Mouse (Mus musculus) CH12.LX (cell line): Measurements from ENCODE around the gene Adi1. TPM values are rescaled to one million over a fixed set of nuclear protein-coding genes. Genes with fewer than 3 reads are reported as not detected.

Source experiments
- DNase-seq: peaks from one replicate; pipeline ENCODE4 v3.0.0-alpha.2; 2013; ENCODE audit errors: extremely low read depth
- H3K27ac ChIP-seq: 2 replicates; pipeline ENCODE4 v1.5.1; 2012; ENCODE audit warnings: low read depth, mild to moderate bottlenecking, control low read depth, moderate library complexity; ENCODE audit not compliant: insufficient read depth
- H3K27me3 ChIP-seq: replicated peaks from 2 replicates; pipeline ENCODE3; 2012; ENCODE audit warnings: inconsistent platforms
- H3K36me3 ChIP-seq, 2 experiments: replicated peaks in 1 of 2; 2 replicates each; pipeline versions ENCODE3 to v1.6.1; 2012; ENCODE audit warnings: inconsistent platforms in 1 of 2, low read length in 1 of 2, mild to moderate bottlenecking in 1 of 2, mixed read lengths in 1 of 2, moderate library complexity in 1 of 2; ENCODE audit not compliant: control insufficient read depth in 1 of 2, insufficient read depth in 1 of 2
- H3K4me1 ChIP-seq, 2 experiments: 2 replicates each; pipeline ENCODE4 v1.6.1; 2012; ENCODE audit warnings: inconsistent platforms in 1 of 2, moderate library complexity in 1 of 2; ENCODE audit not compliant: insufficient read depth in 2 of 2, control insufficient read depth in 1 of 2
- H3K4me2 ChIP-seq: 2 replicates; pipeline ENCODE4 v1.6.1; 2012; ENCODE audit warnings: low read depth, mild to moderate bottlenecking, control low read depth; ENCODE audit not compliant: poor library complexity, insufficient read depth, severe bottlenecking
- H3K4me3 ChIP-seq, 3 experiments: fragments of 150-350 bp in 1 of 3; sonication (generic) in 1 of 3; replicated peaks in 1 of 3; 2 replicates each; pipeline versions ENCODE3 to v1.5.1; 2011 to 2012; ENCODE audit warnings: low read depth in 2 of 3, low read length in 2 of 3, mild to moderate bottlenecking in 2 of 3, moderate library complexity in 2 of 3, control low read depth in 1 of 3, improper control_type of control experiment in 1 of 3, inconsistent platforms in 1 of 3, mixed read lengths in 1 of 3; ENCODE audit not compliant: poor library complexity in 1 of 3
- H3K79me2 ChIP-seq: replicated peaks from 2 replicates; pipeline ENCODE4 v1.6.1; 2012; ENCODE audit warnings: mild to moderate bottlenecking, moderate library complexity; ENCODE audit not compliant: control insufficient read depth, poor library complexity, insufficient read depth, severe bottlenecking; ENCODE audit errors: extremely low read depth
- H3K9ac ChIP-seq: 2 replicates; pipeline ENCODE4 v1.6.1; 2012; ENCODE audit warnings: low read depth, mild to moderate bottlenecking, control low read depth, moderate library complexity; ENCODE audit not compliant: insufficient read depth
- H3K9me3 ChIP-seq: replicated peaks from 2 replicates; pipeline ENCODE3; 2012; ENCODE audit warnings: low read length, inconsistent platforms, mixed read lengths
- BHLHE40 ChIP-seq: IDR thresholded peaks from 2 replicates; pipeline ENCODE4 v1.6.1; 2011; ENCODE audit warnings: mild to moderate bottlenecking, low read depth, low read length, improper control_type of control experiment
- CHD1 ChIP-seq: IDR thresholded peaks from 2 replicates; pipeline ENCODE4 v1.6.1; 2012; ENCODE audit warnings: low read depth, low read length, improper control_type of control experiment, inconsistent platforms
- CHD2 ChIP-seq: IDR thresholded peaks from 2 replicates; pipeline ENCODE4 v1.6.1; 2011; ENCODE audit warnings: low read length, improper control_type of control experiment
- CTCF ChIP-seq, 2 experiments: IDR thresholded peaks in 1 of 2; conservative IDR thresholded peaks in 1 of 2; 2 replicates each; pipeline ENCODE4 v1.5.1; 2011 to 2012; ENCODE audit warnings: low read depth in 2 of 2, low read length in 2 of 2, improper control_type of control experiment in 1 of 2, inconsistent platforms in 1 of 2, mild to moderate bottlenecking in 1 of 2, moderate library complexity in 1 of 2
- E2F4 ChIP-seq: IDR thresholded peaks from 2 replicates; pipeline ENCODE4 v1.6.1; 2011; ENCODE audit warnings: low read depth, low read length, improper control_type of control experiment; ENCODE audit not compliant: insufficient replicate concordance
- ELF1 ChIP-seq: IDR thresholded peaks from 2 replicates; pipeline ENCODE4 v1.6.1; 2014; ENCODE audit warnings: low read depth, mild to moderate bottlenecking, inconsistent platforms, low read length, improper control_type of control experiment
- EP300 ChIP-seq: IDR thresholded peaks from 2 replicates; pipeline ENCODE4 v1.6.1; 2011; ENCODE audit warnings: low read length, improper control_type of control experiment
- ETS1 ChIP-seq: conservative IDR thresholded peaks from 2 replicates; pipeline ENCODE4 v1.6.1; 2012; ENCODE audit warnings: low read depth, mild to moderate bottlenecking, inconsistent platforms, low read length, improper control_type of control experiment, moderate library complexity
- GABPA ChIP-seq: IDR thresholded peaks from 2 replicates; pipeline ENCODE4 v1.6.1; 2012; ENCODE audit warnings: low read depth, low read length, improper control_type of control experiment, inconsistent platforms; ENCODE audit not compliant: insufficient replicate concordance
- HCFC1 ChIP-seq: IDR thresholded peaks from 2 replicates; pipeline ENCODE4 v1.6.1; 2012; ENCODE audit warnings: low read depth, mild to moderate bottlenecking, inconsistent platforms, low read length, improper control_type of control experiment
- IRF4 ChIP-seq: IDR thresholded peaks from 2 replicates; pipeline ENCODE4 v1.6.1; 2014; ENCODE audit warnings: low read depth, mild to moderate bottlenecking, inconsistent platforms, low read length, improper control_type of control experiment
- JUN ChIP-seq: IDR thresholded peaks from 2 replicates; pipeline ENCODE4 v1.6.1; 2011; ENCODE audit warnings: low read depth, mild to moderate bottlenecking, low read length, improper control_type of control experiment, moderate library complexity; ENCODE audit not compliant: insufficient read depth
- JUND ChIP-seq: conservative IDR thresholded peaks from 2 replicates; pipeline ENCODE4 v1.6.1; 2011; ENCODE audit warnings: low read depth, low read length, improper control_type of control experiment
- KAT2A ChIP-seq: IDR thresholded peaks from 2 replicates; pipeline ENCODE4 v1.6.1; 2012; ENCODE audit warnings: low read length, improper control_type of control experiment, inconsistent platforms; ENCODE audit not compliant: insufficient replicate concordance
- MAFK ChIP-seq: IDR thresholded peaks from 2 replicates; pipeline ENCODE4 v1.6.1; 2011; ENCODE audit warnings: low read length, improper control_type of control experiment; ENCODE audit not compliant: insufficient replicate concordance
- MAX ChIP-seq: IDR thresholded peaks from 2 replicates; pipeline ENCODE4 v1.6.1; 2011; ENCODE audit warnings: low read length, improper control_type of control experiment
- MAZ ChIP-seq: IDR thresholded peaks from 2 replicates; pipeline ENCODE4 v1.6.1; 2012; ENCODE audit warnings: low read depth, mild to moderate bottlenecking, inconsistent platforms, low read length, improper control_type of control experiment, moderate library complexity
- MEF2A ChIP-seq: IDR thresholded peaks from 2 replicates; pipeline ENCODE4 v1.6.1; 2014; ENCODE audit warnings: low read depth, mild to moderate bottlenecking, inconsistent platforms, low read length, improper control_type of control experiment, borderline replicate concordance
- MXI1 ChIP-seq: IDR thresholded peaks from 2 replicates; pipeline ENCODE4 v1.6.1; 2011; ENCODE audit warnings: mild to moderate bottlenecking, low read depth, low read length, improper control_type of control experiment
- MYC ChIP-seq: IDR thresholded peaks from 2 replicates; pipeline ENCODE4 v1.6.1; 2011; ENCODE audit warnings: low read depth, mild to moderate bottlenecking, improper control_type of control experiment, low read length
- NELFE ChIP-seq: IDR thresholded peaks from 2 replicates; pipeline ENCODE4 v1.6.1; 2011; ENCODE audit warnings: low read depth, low read length, improper control_type of control experiment
- NRF1 ChIP-seq: IDR thresholded peaks from 2 replicates; pipeline ENCODE4 v1.6.1; 2014; ENCODE audit warnings: low read depth, mild to moderate bottlenecking, inconsistent platforms, low read length, improper control_type of control experiment, moderate library complexity
- PAX5 ChIP-seq: IDR thresholded peaks from 2 replicates; pipeline ENCODE4 v1.6.1; 2012; ENCODE audit warnings: low read length, inconsistent platforms, mixed read lengths
- POLR2A ChIP-seq: IDR thresholded peaks from 2 replicates; pipeline ENCODE4 v1.6.1; 2011; ENCODE audit warnings: low read depth, mild to moderate bottlenecking, improper control_type of control experiment, low read length
- POLR2AphosphoS2 ChIP-seq: IDR thresholded peaks from 2 replicates; pipeline ENCODE4 v1.6.1; 2011; ENCODE audit warnings: low read depth, low read length, improper control_type of control experiment
- RAD21 ChIP-seq: IDR thresholded peaks from 2 replicates; pipeline ENCODE4 v1.6.1; 2011; ENCODE audit warnings: low read depth, mild to moderate bottlenecking, low read length, improper control_type of control experiment, moderate library complexity
- RCOR1 ChIP-seq: conservative IDR thresholded peaks from 2 replicates; pipeline ENCODE4 v1.6.1; 2012; ENCODE audit warnings: low read depth, mild to moderate bottlenecking, inconsistent platforms, low read length, improper control_type of control experiment
- SIN3A ChIP-seq: IDR thresholded peaks from 2 replicates; pipeline ENCODE4 v1.6.1; 2012; ENCODE audit warnings: low read length, improper control_type of control experiment, inconsistent platforms
- SMC3 ChIP-seq: IDR thresholded peaks from 2 replicates; pipeline ENCODE4 v1.6.1; 2011; ENCODE audit warnings: low read depth, low read length, improper control_type of control experiment
- TBP ChIP-seq: conservative IDR thresholded peaks from 2 replicates; pipeline ENCODE4 v1.6.1; 2011; ENCODE audit warnings: low read depth, low read length, improper control_type of control experiment
- TCF12 ChIP-seq: IDR thresholded peaks from 2 replicates; pipeline ENCODE4 v1.6.1; 2014; ENCODE audit warnings: low read depth, mild to moderate bottlenecking, inconsistent platforms, low read length, improper control_type of control experiment
- UBTF ChIP-seq: IDR thresholded peaks from 2 replicates; pipeline ENCODE4 v1.6.1; 2012; ENCODE audit warnings: low read depth, mild to moderate bottlenecking, inconsistent platforms, low read length, improper control_type of control experiment, moderate library complexity
- USF1 ChIP-seq: IDR thresholded peaks from 2 replicates; pipeline ENCODE4 v1.6.1; 2014; ENCODE audit warnings: low read depth, mild to moderate bottlenecking, inconsistent platforms, low read length, improper control_type of control experiment
- USF2 ChIP-seq: conservative IDR thresholded peaks from 2 replicates; pipeline ENCODE4 v1.6.1; 2011; ENCODE audit warnings: low read depth, low read length, improper control_type of control experiment
- ZC3H11A ChIP-seq: IDR thresholded peaks from 2 replicates; pipeline ENCODE4 v1.6.1; 2012; ENCODE audit warnings: low read depth, mild to moderate bottlenecking, inconsistent platforms, low read length, improper control_type of control experiment
- ZKSCAN1 ChIP-seq: IDR thresholded peaks from 2 replicates; pipeline ENCODE4 v1.6.1; 2012; ENCODE audit warnings: low read depth, inconsistent platforms, low read length, improper control_type of control experiment, borderline replicate concordance
- ZMIZ1 ChIP-seq: IDR thresholded peaks from 2 replicates; pipeline ENCODE4 v1.6.1; 2012; ENCODE audit warnings: low read depth, mild to moderate bottlenecking, inconsistent platforms, low read length, improper control_type of control experiment
- dilution Hi-C: fragments of 300-500 bp; cut with MboI; formaldehyde crosslinking; loops from 2 replicates; pipeline ENCODE4 v1.14.3; 2020; ENCODE audit warnings: low sequenced_read_pairs; ENCODE audit not compliant: extremely low pct_unique_long_range_greater_than_20kb, extremely low pct_ligation_motif_present
- in situ Hi-C: fragments of 300-500 bp; cut with MboI; formaldehyde crosslinking; loops from 3 replicates; pipeline ENCODE4 v1.14.3; 2019; ENCODE audit warnings: low sequenced_read_pairs, low pct_ligation_motif_present, low pct_unique_long_range_greater_than_20kb, mixed read lengths
- polyA plus RNA-seq: library from polyadenylated mRNA; unstranded; fragments of >175 nt; gene quantifications from 2 replicates; pipeline ENCODE4 v1.2.1, GENCODE M21; 2012; ENCODE audit warnings: low read depth; ENCODE audit not compliant: insufficient read length
- total RNA-seq, 2 experiments: library from RNA; depleted of rRNA; stranded (reverse); fragments of 300-350 nt in 1 of 2; fragments of >200 nt in 1 of 2; gene quantifications; 2 replicates each; pipeline ENCODE4 v1.2.3; 2012 to 2014

The Adi1 gene
- total and polyA plus RNA-seq, 3 experiments: 27.7 to 58.3 (median 37.5) TPM

- Histone ChIP-seq H3K79me2 (peaks cover 18% of the 10 kb centered on the region), H3K4me3 (peak within 1 kb of the TSS; percentile 77 to 93 (median 85)), H3K27me3 (no peaks in the 10 kb centered on the region), H3K9me3 (no peaks in the 10 kb centered on the region), H3K27ac (no peak within 1 kb of the TSS), H3K4me1 (peaks cover 0 to 21% of the 10 kb centered on the region in 2 experiments; a peak in 3 of 4 replicates), H3K4me2 (peak within 1 kb of the TSS; percentile 98), H3K36me3 (peaks cover 7 to 31% of the 10 kb centered on the region in 2 experiments), H3K9ac (peak within 1 kb of the TSS; percentile 88)
- dilution Hi-C loops: no loop called here
- in situ Hi-C loops: no loop called here
- peak; percentile 86 for DNase-seq
- TF ChIP-seq MYC (peak; percentile 77), MAFK (0 out of 2 replicates have a peak, but pooled peaks have one; percentile 22), MAX (peak; percentile 79; the same call in 1 of the 2 replicates), GABPA (no peak; the same call in 1 of the 2 replicates), RAD21 (no peak), BHLHE40 (no peak), USF1 (no peak), MEF2A (peak; percentile 45; the same call in 1 of the 2 replicates), JUN (no peak), CHD1 (no peak), ELF1 (peak; percentile 96), CTCF (conservative IDR thresholded peaks at IDR 0.05 in 1 of 2, IDR thresholded peaks at IDR 0.05 in 1 of 2; ENCODE audit: low read depth in 2 of 2, low read length in 2 of 2) (no peak), ZC3H11A (no peak), POLR2AphosphoS2 (no peak; the same call in 1 of the 2 replicates), UBTF (no peak), ZMIZ1 (peak; percentile 50; the same call in 1 of the 2 replicates), CHD2 (no peak), IRF4 (no peak), TBP (0 out of 2 replicates have a peak, but pooled peaks have one; percentile 44), ETS1 (no peak), NELFE (peak; percentile 94), TCF12 (peak; percentile 66; the same call in 1 of the 2 replicates), USF2 (no peak), KAT2A (0 out of 2 replicates have a peak, but pooled peaks have one; percentile 60), SIN3A (peak; percentile 96), E2F4 (no peak), JUND (no peak), HCFC1 (peak; percentile 88), MAZ (peak; percentile 55; the same call in 1 of the 2 replicates), EP300 (no peak), POLR2A (peak; percentile 94), NRF1 (no peak), PAX5 (no peak), ZKSCAN1 (no peak), SMC3 (no peak), RCOR1 (no peak), MXI1 (peak; percentile 98)
These were observed 25.6 kb upstream of the Adi1 start, which contains the start of gene Rnaseh1 for GRCm38 (mm10) chr12:28649141-28650110. Gene Rnaseh1, plus strand, starts transcription at chr12:28649602.
